Mouse (Mus musculus): Measurements from ENCODE around the gene Gpr22.

DNA sequence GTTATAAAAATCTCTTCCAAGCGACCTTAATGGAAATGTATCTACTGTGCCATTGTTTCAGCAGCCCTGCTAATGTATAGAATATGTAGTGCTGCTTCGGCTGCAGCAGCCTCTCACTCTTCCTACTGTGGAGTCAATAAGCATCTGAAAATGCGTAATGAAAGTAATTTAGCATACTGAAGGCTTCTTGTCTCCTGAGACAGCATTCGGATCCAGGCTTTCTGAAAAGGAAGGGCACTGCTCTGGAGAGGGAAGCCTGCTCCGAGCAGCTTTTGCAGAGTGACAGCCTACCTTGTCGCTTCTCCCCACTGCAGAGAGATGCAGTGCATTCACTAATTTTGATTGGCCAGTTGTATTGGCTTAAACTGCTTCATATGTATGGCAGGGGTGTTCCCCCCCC lies at the start of gene Gpr22:
- no peak for TF ChIP-seq CTCF (IDR thresholded peaks at IDR 0.05)
- TF ChIP-seq EP300 (IDR thresholded peaks at IDR 0.05), result no peak

Data from lung, postnatal 0 days (tissue).